Mouse (Mus musculus) neural tube, embryonic 15.5 days (tissue): ENCODE data around the gene Tle2. TPM values are rescaled to one million over a fixed set of nuclear protein-coding genes. Genes with fewer than 3 reads are reported as not detected.

Experiments used
- ATAC-seq: fragments of 200-750 bp; cut with Nextera tagmentation; 2 replicates; pipeline ENCODE4 v1.8.0; 2017; ENCODE audit warnings: mild to moderate bottlenecking, moderate TSS enrichment, moderate library complexity; ENCODE audit not compliant: low FRiP score
- H3K27ac ChIP-seq: fragments of 300-500 bp; sonication (generic); replicated peaks from 2 replicates; pipeline ENCODE4 v1.5.1; 2015; ENCODE audit warnings: mild to moderate bottlenecking, inconsistent platforms
- H3K27me3 ChIP-seq: fragments of 300-500 bp; sonication (generic); replicated peaks from 2 replicates; pipeline ENCODE4 v1.6.1; 2015; ENCODE audit warnings: inconsistent platforms
- H3K36me3 ChIP-seq: fragments of 300-500 bp; sonication (generic); 2 replicates; pipeline ENCODE4 v1.6.1; 2015; ENCODE audit warnings: inconsistent platforms
- H3K4me1 ChIP-seq: fragments of 300-500 bp; sonication (generic); 2 replicates; pipeline ENCODE4 v1.6.1; 2015; ENCODE audit warnings: inconsistent platforms
- H3K4me2 ChIP-seq: fragments of 300-500 bp; sonication (generic); 2 replicates; pipeline ENCODE4 v1.6.1; 2015; ENCODE audit warnings: inconsistent platforms, mild to moderate bottlenecking, moderate library complexity
- H3K4me3 ChIP-seq: fragments of 300-500 bp; sonication (generic); replicated peaks from 2 replicates; pipeline ENCODE4 v1.5.1; 2015; ENCODE audit warnings: mild to moderate bottlenecking, inconsistent platforms
- H3K9ac ChIP-seq: fragments of 300-500 bp; sonication (generic); replicated peaks from 2 replicates; pipeline ENCODE4 v1.6.1; 2015; ENCODE audit warnings: mild to moderate bottlenecking, inconsistent platforms
- H3K9me3 ChIP-seq: fragments of 300-500 bp; sonication (generic); replicated peaks from 2 replicates; pipeline ENCODE4 v1.6.1; 2016; ENCODE audit warnings: inconsistent platforms
- WGBS: fragments of 180-500 bp; shearing (Covaris S2); methylation state at CpG from one replicate; pipeline ENCODE4 v1.1.7; 2015; ENCODE audit warnings: mixed read lengths; 5-methylcytosine and 5-hydroxymethylcytosine counted together
- polyA plus RNA-seq: library from polyadenylated mRNA; unstranded; fragments of >200 nt; fragmentation: Nextera tagmentation; extraction: Ambion mirVana; gene quantifications from 2 replicates; pipeline ENCODE4 v1.2.1, GENCODE M21; 2015

Gene Tle2
- polyA plus RNA-seq, 1 experiment from 2014 or later: 49.9 TPM

DNA sequence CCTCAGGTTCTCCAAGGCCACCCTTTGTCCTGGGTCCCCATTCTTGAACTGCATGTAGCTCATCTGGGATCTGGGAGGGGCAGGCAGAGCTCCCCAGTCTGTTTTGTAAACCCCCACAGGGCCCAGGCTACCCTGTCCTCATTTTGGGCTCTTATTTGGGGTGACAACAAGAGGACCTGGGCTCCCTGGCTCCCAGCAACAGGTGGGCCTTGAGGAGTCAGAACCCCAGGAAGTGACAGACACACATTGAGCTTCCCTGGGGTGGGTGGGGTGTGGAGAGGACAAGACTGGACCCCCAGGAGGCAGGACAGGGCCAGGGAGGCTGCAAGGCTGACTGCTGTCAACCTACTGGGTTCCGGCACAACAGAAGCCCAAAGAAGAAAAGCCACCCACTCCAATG, 30.7 kb upstream of the Tle2 start:
- H3K36me3 ChIP-seq: no peaks in the 10 kb centered on the region
- peaks cover 40% of the 10 kb centered on the region for H3K4me1 ChIP-seq
- no peaks in the 10 kb centered on the region for H3K9me3 ChIP-seq
- peak overlapping the region; percentile 74 for H3K4me3 ChIP-seq
- 78% methylated on average over 1 of the region's 1 CpGs for WGBS
- H3K4me2 ChIP-seq: peak overlapping the region; percentile 83
- no peaks in the 10 kb centered on the region for H3K27me3 ChIP-seq
- ATAC-seq: no peak
- peak overlapping the region; percentile 98 for H3K9ac ChIP-seq
- H3K27ac ChIP-seq: no peak overlapping the region

DNA sequence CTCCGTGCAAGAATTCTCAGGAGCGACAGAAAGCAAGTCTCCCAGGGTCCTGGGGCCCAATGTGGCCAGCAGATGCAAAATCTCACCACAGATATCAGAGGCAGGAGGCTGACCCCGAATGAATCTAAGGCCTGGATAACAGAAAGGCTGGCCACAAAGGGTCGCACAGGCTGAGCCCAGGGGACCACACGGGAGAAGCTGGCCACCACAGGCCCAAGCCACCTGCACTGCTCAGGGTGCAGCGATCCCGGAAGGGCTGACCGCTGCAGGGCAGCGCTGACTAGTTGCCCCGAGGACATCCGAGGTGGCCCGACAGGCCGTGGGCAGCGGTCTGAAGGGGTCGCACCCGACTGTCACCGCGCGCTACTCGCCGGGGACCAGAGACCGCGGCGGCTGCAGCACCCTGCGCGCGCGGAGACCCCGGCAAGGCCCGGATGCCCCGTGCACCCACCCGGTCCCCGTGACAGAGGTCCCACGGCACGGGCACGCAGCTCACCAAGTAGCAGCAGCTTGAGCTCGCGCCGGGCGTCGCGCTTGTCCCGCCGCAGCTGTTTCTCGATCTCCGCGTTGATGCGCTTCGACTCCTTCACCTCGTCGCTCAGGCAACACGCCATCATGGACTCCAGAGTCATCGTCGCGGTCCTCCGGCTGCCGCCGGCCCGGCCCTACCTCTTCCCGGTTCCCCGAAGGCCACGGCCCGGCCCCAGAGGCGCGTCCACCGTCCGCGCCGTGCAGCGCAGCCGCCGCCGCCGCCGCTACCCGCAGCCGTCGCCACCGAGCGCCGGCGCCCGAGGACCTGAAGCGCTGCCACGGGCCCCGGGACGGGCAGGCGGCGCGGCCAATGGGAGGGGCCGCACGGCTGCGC, 29.8 kb upstream of the Tle2 start:
- ATAC-seq: no peak; the same call in 1 of the 2 replicates
- WGBS: under 1% methylated on average over 82 of the region's 93 CpGs
- peaks cover 40% of the 10 kb centered on the region for H3K4me1 ChIP-seq

DNA sequence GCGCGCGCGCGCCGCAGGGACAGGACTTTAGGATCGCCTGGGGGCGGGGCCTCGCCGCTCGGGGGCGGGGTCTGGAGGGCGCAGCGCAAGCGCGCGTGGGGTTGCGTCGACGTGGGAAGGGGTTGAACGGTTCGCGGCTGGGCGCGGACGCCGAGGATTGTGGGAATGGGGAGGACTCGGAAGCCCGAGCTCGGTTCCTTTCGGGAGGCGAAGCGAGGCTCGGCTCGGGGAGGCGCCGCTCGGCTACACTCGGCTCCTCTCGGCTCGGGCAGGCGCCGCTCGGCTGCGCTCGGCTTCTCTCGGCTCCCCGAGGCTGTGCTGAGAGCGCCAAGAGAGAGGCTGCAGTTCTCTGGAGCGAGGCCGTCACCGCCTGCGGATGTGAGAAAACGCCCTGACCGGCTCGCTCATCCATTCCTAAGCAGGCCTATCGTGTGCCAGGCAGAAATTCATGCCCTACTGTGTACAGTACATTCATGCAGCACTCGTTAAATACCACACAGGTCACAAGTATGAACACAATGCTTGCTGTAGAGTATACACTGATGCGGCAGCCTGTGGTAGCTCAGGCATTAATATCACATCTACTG, 29.1 kb upstream of the Tle2 start, which contains the start of gene Gna11:
Gna11 (minus strand) TSS at position 30 of the 587 bp plus-strand sequence.
- H3K4me3 ChIP-seq: peak within 1 kb of the TSS; percentile 74
- no peaks in the 10 kb centered on the region for H3K36me3 ChIP-seq
- WGBS: under 1% methylated on average over 59 of the region's 59 CpGs

More for the DNA sequence above, 29.8 kb upstream of the Tle2 start:
- Histone ChIP-seq H3K9me3 (no peaks in the 10 kb centered on the region), H3K27me3 (no peaks in the 10 kb centered on the region), H3K36me3 (no peaks in the 10 kb centered on the region), H3K4me2 (peak overlapping the region; percentile 83), H3K9ac (peak overlapping the region; percentile 98), H3K27ac (peak overlapping the region; percentile 92), H3K4me3 (peak overlapping the region; percentile 74)

DNA sequence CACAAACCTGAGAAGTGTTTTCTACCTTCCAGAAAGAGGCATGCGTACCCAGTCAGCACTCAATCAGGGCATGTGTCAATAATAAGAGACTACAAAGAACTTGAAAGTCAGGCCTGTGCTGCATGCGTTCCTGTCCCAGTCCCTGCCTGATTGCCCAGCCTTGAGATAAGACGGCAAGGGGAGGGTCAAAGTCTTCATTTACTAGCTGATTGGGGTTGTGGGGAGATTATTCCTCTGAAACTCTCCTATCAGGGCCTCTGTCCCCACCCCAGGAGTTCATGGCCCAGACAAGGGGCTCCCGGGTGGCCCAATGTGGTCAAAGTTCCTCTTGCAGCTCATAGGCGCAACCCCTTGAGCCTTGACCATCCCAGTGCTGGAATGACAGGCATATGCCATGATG, 28.0 kb upstream of the Tle2 start:
- no peak overlapping the region for H3K9ac ChIP-seq
- H3K27me3 ChIP-seq: no peaks in the 10 kb centered on the region
- no peak for ATAC-seq
- H3K36me3 ChIP-seq: no peaks in the 10 kb centered on the region
- peaks cover 33% of the 10 kb centered on the region for H3K4me1 ChIP-seq
- no peak overlapping the region for H3K27ac ChIP-seq
- no peak overlapping the region for H3K4me3 ChIP-seq
- no peak overlapping the region for H3K4me2 ChIP-seq
- no peaks in the 10 kb centered on the region for H3K9me3 ChIP-seq
- WGBS: 82% methylated on average over 5 of the region's 5 CpGs

More for the DNA sequence above, 29.1 kb upstream of the Tle2 start, which contains the start of gene Gna11:
- Histone ChIP-seq H3K27me3 (no peaks in the 10 kb centered on the region), H3K9me3 (no peaks in the 10 kb centered on the region), H3K4me2 (peak within 1 kb of the TSS; percentile 83), H3K4me1 (peaks cover 40% of the 10 kb centered on the region), H3K27ac (peak within 1 kb of the TSS; percentile 92), H3K9ac (peak within 1 kb of the TSS; percentile 98)
- peak; percentile 96 for ATAC-seq

DNA sequence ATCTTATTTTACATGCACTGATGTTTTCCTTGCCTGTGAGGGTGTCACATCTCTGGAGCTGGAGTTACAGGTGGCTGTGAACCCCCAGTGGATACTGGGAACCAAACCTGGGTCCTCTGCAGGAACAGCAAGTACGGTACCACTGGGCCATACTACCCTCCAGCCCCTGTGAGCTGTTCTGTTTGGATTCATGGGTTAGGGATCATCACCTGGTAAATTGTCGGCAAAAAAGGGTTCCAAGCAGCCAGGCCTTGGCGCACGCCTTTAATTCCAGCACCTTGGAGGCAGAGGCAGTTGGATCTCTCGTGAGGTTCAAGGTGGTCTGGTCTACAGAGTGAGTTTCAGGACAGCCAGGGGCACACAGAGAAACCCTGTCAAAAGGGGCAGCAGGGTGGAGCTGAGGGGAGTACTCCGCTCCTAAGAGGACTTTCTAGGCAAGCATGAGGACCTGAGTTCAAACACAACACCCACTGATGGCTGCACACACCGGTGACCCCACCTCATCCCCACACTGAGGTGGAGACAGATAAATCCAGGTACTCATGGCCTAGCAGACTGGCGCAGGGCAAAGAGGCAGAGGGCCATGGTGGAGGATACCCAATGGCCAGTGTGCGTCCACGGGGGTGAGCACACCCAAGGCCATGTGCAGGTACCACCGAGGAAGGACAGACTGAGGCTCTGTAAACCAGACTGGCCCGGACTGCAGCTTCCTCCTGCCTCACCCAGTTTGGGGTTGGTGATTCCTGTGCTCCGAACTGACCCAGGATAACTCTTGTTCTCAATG, 27.4 kb upstream of the Tle2 start:
- WGBS: 92% methylated on average over 13 of the region's 13 CpGs
- Histone ChIP-seq H3K4me1 (peaks cover 29% of the 10 kb centered on the region), H3K9ac (no peak overlapping the region)

DNA sequence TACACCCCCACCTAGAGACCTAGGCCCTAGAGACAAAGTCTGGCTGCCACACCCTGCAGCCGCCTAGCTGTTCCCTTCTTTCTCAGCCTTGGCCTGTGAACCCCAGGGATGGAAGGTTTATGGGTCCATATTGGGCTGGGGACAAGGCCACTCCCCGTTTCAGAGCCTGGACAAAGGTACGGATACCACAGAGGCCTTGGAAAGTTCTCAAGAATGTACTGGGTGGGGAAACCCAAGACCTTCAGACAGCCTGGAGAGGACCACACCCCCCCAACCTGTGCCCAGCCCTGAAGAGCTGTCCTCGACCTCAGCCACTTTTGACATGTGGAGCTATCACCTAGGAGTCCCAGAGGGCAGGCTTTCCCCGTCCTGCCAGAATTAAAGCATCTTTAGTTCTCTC, 25.4 kb upstream of the Tle2 start:
- H3K9me3 ChIP-seq: no peaks in the 10 kb centered on the region
- H3K27me3 ChIP-seq: no peaks in the 10 kb centered on the region
- no peaks in the 10 kb centered on the region for H3K36me3 ChIP-seq
- no peak overlapping the region; the same call in 1 of the 2 replicates for H3K9ac ChIP-seq
- peaks cover 9% of the 10 kb centered on the region for H3K4me1 ChIP-seq
- ATAC-seq: no peak
- H3K4me3 ChIP-seq: no peak overlapping the region
- 67% methylated on average over 5 of the region's 5 CpGs for WGBS
- H3K27ac ChIP-seq: no peak overlapping the region
- no peak overlapping the region for H3K4me2 ChIP-seq

More for the DNA sequence above, 27.4 kb upstream of the Tle2 start:
- no peaks in the 10 kb centered on the region for H3K9me3 ChIP-seq
- H3K27ac ChIP-seq: no peak overlapping the region
- no peak overlapping the region for H3K4me2 ChIP-seq
- H3K36me3 ChIP-seq: no peaks in the 10 kb centered on the region
- H3K27me3 ChIP-seq: no peaks in the 10 kb centered on the region
- no peak for ATAC-seq
- no peak overlapping the region for H3K4me3 ChIP-seq

DNA sequence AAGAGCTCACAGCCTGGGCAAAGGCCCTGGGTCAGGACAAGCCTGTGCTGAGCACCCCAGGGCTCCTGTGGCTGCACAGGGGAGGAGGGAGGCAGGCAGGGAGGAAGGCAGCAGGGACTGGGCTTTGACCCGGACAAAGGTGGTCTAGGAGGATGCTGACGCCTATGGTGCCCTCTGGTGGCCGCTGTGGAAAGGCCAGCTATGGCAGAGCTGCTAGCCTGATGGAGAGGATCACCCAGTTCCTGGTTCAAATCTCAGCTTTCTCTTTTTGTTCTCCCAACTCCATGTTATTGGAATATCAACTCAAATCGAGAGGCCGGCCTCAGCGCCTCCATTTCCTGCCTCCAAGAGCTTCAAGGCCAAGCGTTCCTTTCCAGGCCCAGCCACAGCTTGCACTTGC, 24.1 kb upstream of the Tle2 start:
- H3K4me3 ChIP-seq: no peak overlapping the region
- H3K9ac ChIP-seq: no peak overlapping the region
- ATAC-seq: no peak
- H3K9me3 ChIP-seq: no peaks in the 10 kb centered on the region
- H3K27me3 ChIP-seq: no peaks in the 10 kb centered on the region
- H3K36me3 ChIP-seq: no peaks in the 10 kb centered on the region
- H3K4me2 ChIP-seq: no peak overlapping the region
- peaks cover 7% of the 10 kb centered on the region; the same call in 1 of the 2 replicates for H3K4me1 ChIP-seq
- H3K27ac ChIP-seq: no peak overlapping the region
- WGBS: 15% methylated on average over 7 of the region's 7 CpGs

DNA sequence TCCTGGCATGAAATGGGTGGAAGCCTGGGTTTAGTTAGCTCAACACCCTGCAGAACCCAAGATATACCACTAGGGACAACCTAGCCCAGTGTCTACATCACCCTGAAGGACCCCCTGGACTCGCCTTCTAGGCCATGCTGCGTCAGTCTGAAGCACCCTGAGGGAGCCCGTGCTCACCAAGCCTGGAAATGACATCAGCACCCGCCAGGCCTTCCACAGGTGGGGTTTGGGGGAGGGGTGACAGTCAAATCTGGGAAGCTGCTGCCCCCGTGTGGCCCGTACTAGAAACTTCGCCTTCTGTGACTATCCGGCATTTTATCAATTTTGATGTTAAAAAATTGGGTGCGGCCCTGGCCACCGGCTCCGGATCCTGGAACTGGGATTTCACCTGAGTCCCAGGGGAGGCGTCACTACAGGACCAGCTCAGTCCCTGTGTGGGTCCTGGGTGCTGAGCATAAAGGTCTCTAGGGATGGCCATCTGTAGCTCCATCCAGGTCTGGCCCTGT, 22.7 kb upstream of the Tle2 start:
- H3K9me3 ChIP-seq: no peaks in the 10 kb centered on the region
- peaks cover 2% of the 10 kb centered on the region; the same call in 1 of the 2 replicates for H3K4me1 ChIP-seq
- peak; percentile 85 for ATAC-seq
- no peaks in the 10 kb centered on the region for H3K36me3 ChIP-seq
- H3K4me2 ChIP-seq: no peak overlapping the region
- no peak overlapping the region for H3K4me3 ChIP-seq
- H3K27ac ChIP-seq: 0 out of 2 replicates have a peak overlapping the region, but pooled peaks have one; percentile 28
- WGBS: 3% methylated on average over 12 of the region's 12 CpGs
- H3K27me3 ChIP-seq: no peaks in the 10 kb centered on the region
- no peak overlapping the region; the same call in 1 of the 2 replicates for H3K9ac ChIP-seq

DNA sequence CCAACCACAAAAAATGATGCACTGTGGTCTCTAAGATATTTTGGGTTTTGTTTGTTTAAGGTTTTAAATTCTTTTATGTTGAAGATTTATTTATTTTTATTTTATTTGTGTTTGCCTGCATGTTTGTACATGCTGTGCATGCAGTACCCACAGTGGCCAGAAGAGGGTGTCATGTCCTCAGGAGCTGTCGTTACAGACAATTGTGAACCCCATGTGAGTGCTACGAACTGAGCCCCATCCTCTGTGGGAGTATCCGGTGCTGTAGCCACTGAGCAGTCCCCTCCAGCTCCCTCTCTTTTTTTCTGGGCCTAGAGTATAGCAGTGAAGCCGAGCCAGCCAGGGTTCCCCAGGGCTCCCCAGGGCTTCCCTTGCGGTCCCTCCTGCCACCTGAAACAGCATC, 21.1 kb upstream of the Tle2 start:
- Histone ChIP-seq H3K9ac (no peak overlapping the region), H3K9me3 (no peaks in the 10 kb centered on the region), H3K4me1 (peaks cover 2% of the 10 kb centered on the region; the same call in 1 of the 2 replicates), H3K4me3 (no peak overlapping the region), H3K4me2 (no peak overlapping the region), H3K27me3 (no peaks in the 10 kb centered on the region), H3K36me3 (no peaks in the 10 kb centered on the region), H3K27ac (no peak overlapping the region)
- 91% methylated on average over 5 of the region's 5 CpGs for WGBS
- no peak for ATAC-seq

DNA sequence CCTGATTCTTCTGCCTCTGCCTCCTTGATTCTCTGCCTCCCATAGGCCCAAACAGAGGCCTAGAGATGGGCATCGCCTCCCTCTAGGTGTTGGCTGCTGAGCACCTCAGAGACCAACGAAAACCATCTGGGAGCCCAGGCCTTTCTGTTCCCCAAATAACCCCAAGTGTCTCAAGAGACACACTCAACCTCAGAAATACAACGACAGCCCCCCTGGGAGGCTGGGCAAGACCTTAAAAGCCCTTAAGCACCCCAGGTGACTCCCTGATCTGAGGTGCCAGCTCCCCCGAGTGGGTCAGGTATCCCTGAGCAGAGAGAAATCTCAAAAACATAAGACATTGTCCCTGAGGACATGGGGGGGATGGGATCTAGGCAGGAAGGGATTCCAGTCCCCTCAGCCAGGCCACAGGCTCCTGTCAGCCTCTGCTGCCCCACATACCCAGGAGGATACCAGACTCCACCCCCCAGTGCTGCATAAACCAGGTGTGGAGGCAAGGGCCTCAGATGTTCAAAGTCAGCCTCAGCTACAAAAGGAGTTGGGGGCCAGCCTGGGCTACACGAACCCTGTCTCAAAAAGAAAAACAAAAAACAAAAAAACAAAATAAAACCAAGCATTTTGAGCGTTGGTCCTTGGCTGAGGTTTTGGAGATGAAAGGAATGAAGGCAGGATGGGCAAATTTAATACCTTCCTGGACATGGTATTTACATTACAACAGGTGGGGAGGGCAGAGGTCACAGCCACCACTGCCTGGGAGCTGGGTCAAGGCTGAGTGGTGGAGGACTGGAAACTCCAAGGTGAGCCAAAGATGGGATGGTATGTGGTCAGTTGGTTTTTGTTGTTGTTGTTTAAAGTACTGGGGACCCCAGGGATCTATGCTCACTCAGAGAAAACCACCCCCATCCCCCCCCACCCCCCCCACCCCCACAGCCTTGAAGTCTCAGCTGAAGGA, 20.3 kb upstream of the Tle2 start:
- ATAC-seq: no peak
- Histone ChIP-seq H3K36me3 (no peaks in the 10 kb centered on the region), H3K4me1 (peaks cover 8% of the 10 kb centered on the region), H3K9me3 (no peaks in the 10 kb centered on the region), H3K4me2 (no peak overlapping the region), H3K27me3 (no peaks in the 10 kb centered on the region), H3K4me3 (no peak overlapping the region), H3K9ac (no peak overlapping the region), H3K27ac (no peak overlapping the region)
- 82% methylated on average over 6 of the region's 6 CpGs for WGBS
